Mouse (Mus musculus) liver, adult 2 months (tissue): ENCODE measurements at regions not wholly inside any gene's neighbourhood (a gene's known extent, or its start where the extent isn't known, plus 50 kb on each side); places are given as distances from the start of the nearest gene placed in this dataset.

ENCODE experiments used
- DNase-seq: peaks from one replicate; pipeline ENCODE4 v3.0.0-alpha.2; 2011; ENCODE audit warnings: low read depth, low spot score; ENCODE audit errors: extremely low read depth
- H3K27ac ChIP-seq: fragments of 200-500 bp; replicated peaks from 2 replicates; pipeline ENCODE4 v1.5.1; 2012; ENCODE audit warnings: low read depth, mild to moderate bottlenecking, control low read depth, inconsistent platforms, low read length; ENCODE audit not compliant: insufficient read depth
- H3K27me3 ChIP-seq: fragments of 200-500 bp; 2 replicates; pipeline ENCODE4 v1.6.1; 2012; ENCODE audit warnings: mild to moderate bottlenecking, moderate library complexity, low read length, inconsistent platforms; ENCODE audit not compliant: control insufficient read depth, insufficient read depth
- H3K36me3 ChIP-seq: fragments of 200-500 bp; 2 replicates; pipeline ENCODE4 v1.6.1; 2012; ENCODE audit warnings: low read length, inconsistent platforms; ENCODE audit not compliant: control insufficient read depth, insufficient read depth
- H3K4me1 ChIP-seq: fragments of 200-500 bp; 2 replicates; pipeline ENCODE4 v1.6.1; 2011; ENCODE audit warnings: low read length; ENCODE audit not compliant: control insufficient read depth, insufficient read depth
- H3K4me3 ChIP-seq: fragments of 200-500 bp; 2 replicates; pipeline ENCODE4 v1.5.1; 2011; ENCODE audit warnings: low read depth, mild to moderate bottlenecking, control low read depth, low read length, moderate library complexity; ENCODE audit not compliant: insufficient read depth
- H3K79me2 ChIP-seq: fragments of 200-500 bp; 2 replicates; pipeline ENCODE4 v1.6.1; 2012; ENCODE audit warnings: inconsistent platforms, mild to moderate bottlenecking, low read length, moderate library complexity; ENCODE audit not compliant: control insufficient read depth, insufficient read depth
- H3K9ac ChIP-seq: fragments of 200-500 bp; 2 replicates; pipeline ENCODE4 v1.6.1; 2012; ENCODE audit warnings: low read depth, mild to moderate bottlenecking, control low read depth, inconsistent platforms, low read length
- CTCF ChIP-seq: fragments of 200-500 bp; IDR thresholded peaks from 2 replicates; pipeline ENCODE4 v1.5.1; 2011; ENCODE audit warnings: low read depth, low read length, control low read depth
- POLR2A ChIP-seq: fragments of 200-500 bp; IDR thresholded peaks from 2 replicates; pipeline ENCODE4 v1.6.1; 2011; ENCODE audit warnings: low read length, control low read depth; ENCODE audit not compliant: insufficient read depth; ENCODE audit errors: extremely low read depth
- WGBS: fragments of 180-500 bp; shearing (Covaris S2); methylation state at CpG from one replicate; pipeline ENCODE4 v1.1.7; 2018; 5-methylcytosine and 5-hydroxymethylcytosine counted together

DNA sequence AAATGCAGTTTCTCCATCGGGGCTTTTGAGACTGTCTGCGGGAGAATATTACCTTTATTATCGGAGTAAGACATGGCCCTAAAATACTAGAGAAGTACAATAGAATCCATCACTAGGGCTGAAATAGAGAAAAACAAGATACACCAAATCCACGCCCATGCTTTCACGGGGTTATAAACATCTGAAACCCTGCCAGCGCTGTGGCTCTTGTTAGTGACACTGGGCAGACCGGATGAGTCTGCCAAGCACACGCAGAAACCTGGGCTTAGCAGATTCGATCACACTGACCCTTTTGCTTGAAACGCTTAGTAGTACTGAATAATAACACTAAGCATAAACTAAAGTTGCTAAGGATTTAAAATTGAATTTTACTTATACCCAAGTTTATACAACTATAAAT is 477.6 kb downstream of the Psat1 start:
- DNase-seq, result no peak
- no peak for TF ChIP-seq POLR2A
- TF ChIP-seq CTCF, result no peak
- 94% methylated on average over 10 of the region's 10 CpGs for WGBS
- no peak overlapping the region for H3K4me3 ChIP-seq
- peaks cover 2% of the 10 kb centered on the region; the same call in 1 of the 2 replicates for H3K27me3 ChIP-seq
- no peaks in the 10 kb centered on the region for H3K36me3 ChIP-seq
- H3K79me2 ChIP-seq, result no peaks in the 10 kb centered on the region
- no peak overlapping the region for H3K27ac ChIP-seq
- H3K9ac ChIP-seq, result no peak overlapping the region
- no peaks in the 10 kb centered on the region for H3K4me1 ChIP-seq

DNA sequence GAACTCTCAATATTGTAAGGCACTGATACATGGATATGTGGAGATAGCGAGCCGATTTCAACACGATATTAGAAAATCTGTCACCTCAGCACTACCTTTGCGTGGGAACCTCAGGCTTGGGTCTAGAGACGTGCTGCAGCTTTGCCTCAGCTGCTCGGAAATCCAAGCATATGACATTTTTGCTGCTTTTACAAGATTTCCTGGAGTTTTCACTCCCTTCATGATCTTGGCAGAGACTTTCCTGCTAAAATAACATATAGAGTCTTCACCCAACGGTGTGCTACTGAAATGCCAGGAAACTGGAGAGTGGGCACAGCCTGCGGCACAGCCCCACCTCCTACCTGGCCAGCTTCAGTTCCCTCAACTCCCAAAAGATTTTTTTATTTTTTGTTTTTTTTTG is 480.4 kb downstream of the Psat1 start:
- no peaks in the 10 kb centered on the region for H3K4me1 ChIP-seq
- H3K36me3 ChIP-seq, result no peaks in the 10 kb centered on the region
- H3K27me3 ChIP-seq, result peaks cover 2% of the 10 kb centered on the region; the same call in 1 of the 2 replicates
- TF ChIP-seq POLR2A (no peak), CTCF (no peak)
- no peak for DNase-seq
- no peak overlapping the region for H3K27ac ChIP-seq
- H3K9ac ChIP-seq, result no peak overlapping the region
- H3K79me2 ChIP-seq, result no peaks in the 10 kb centered on the region
- H3K4me3 ChIP-seq, result no peak overlapping the region
- WGBS, result 87% methylated on average over 8 of the region's 8 CpGs

DNA sequence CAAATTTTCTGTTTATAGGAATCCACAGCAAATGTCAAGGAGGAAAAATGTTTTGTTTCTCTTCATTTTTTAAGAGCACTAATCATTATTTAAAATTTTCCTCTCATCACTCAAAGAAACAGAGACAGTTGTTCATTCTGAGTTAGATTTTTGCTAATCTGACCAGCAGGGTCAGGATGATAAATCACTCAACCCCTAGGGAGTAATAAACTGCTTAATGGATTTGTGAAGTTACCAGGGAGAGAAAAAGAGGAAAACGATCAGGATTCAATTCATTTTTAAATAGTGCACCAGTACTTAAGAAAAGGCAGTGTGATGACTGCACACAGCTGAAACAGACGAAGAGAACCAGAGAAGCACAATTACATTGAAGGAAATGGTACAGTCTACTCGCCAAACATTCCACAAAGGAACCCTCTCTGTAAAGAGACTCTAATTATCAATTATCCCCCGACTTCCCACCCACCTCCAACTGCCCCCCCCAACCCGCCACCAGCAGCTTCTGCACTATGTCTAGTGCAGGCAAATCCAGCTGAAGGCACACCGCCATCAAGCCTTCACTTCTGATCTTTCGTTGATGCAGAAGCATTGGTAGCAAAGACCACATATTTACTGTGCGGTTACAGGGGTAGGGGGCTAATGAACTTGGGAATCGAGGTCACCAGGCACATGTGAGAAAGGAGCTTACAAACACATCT is 481.9 kb downstream of the Psat1 start:
- H3K4me3 ChIP-seq, result no peak overlapping the region
- no peak for DNase-seq
- no peak overlapping the region for H3K9ac ChIP-seq
- WGBS, result 55% methylated on average over 9 of the region's 9 CpGs
- no peaks in the 10 kb centered on the region for H3K79me2 ChIP-seq
- TF ChIP-seq CTCF (no peak), POLR2A (no peak)
- H3K4me1 ChIP-seq, result no peaks in the 10 kb centered on the region
- peaks cover 2% of the 10 kb centered on the region; the same call in 1 of the 2 replicates for H3K27me3 ChIP-seq
- H3K27ac ChIP-seq, result no peak overlapping the region
- no peaks in the 10 kb centered on the region for H3K36me3 ChIP-seq

DNA sequence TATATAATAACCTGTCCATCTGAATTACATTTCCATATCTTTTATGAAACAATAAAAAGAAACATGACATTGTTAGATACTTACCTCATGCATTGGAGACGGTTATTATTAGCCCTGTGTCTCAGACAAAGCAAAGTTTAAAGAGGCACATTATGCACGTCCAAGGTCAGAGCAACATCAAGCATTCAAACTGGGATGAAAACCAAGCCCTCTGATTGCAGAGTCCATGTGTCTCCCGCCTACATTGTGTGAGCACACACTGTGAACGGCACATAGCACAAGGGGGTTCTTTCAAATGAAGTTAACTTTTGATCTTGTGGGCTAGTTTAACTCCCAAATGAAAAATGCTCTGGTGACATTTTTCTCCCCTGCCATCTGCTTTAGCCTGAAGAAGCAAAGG is 489.3 kb downstream of the Psat1 start:
- Histone ChIP-seq H3K4me1 (no peaks in the 10 kb centered on the region), H3K36me3 (no peaks in the 10 kb centered on the region), H3K9ac (no peak overlapping the region), H3K27me3 (no peaks in the 10 kb centered on the region), H3K79me2 (no peaks in the 10 kb centered on the region), H3K4me3 (no peak overlapping the region), H3K27ac (no peak overlapping the region)
- TF ChIP-seq POLR2A (no peak), CTCF (no peak)
- DNase-seq, result no peak
- WGBS, result 49% methylated on average over 4 of the region's 4 CpGs

DNA sequence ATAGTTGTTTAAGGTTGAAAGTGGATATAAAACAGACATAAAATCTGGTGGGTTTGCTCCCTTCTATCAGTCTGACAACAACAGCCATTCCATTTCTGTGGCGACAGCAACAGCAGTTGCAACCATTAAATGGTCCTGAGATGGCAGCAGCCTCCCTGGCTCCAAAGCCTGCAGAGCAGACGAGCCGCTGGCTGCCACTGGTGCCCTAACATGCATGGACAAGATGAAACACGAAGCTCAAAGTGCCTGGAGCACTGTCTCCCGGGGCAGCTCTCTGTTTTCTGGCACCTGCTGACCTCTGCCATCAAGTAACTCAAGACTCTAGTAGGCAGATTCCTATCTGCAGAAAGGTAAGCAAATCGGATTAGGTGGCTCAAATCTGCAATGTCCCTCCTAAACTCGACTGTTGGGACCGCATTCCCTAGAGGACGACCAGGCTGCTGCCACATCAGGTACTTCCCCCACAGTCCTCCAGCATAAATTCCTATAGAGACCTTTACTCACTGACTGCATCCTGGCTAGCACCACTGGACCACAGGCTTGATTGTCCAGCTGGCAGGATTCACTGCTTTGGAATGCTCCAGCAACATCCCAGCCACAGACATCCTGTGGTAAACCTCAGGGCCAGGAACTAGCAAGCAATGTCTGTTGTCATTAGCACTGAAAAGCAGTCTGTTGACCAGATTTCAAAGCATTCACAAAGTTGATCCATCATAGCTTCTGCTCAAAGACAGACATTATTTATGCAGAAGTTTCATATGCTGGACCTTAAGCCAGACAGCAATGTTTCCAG is 490.0 kb downstream of the Psat1 start:
- no peaks in the 10 kb centered on the region for H3K79me2 ChIP-seq
- DNase-seq, result no peak
- no peaks in the 10 kb centered on the region for H3K4me1 ChIP-seq
- H3K36me3 ChIP-seq, result no peaks in the 10 kb centered on the region
- H3K27ac ChIP-seq, result no peak overlapping the region
- H3K4me3 ChIP-seq, result no peak overlapping the region
- no peaks in the 10 kb centered on the region for H3K27me3 ChIP-seq
- TF ChIP-seq POLR2A (no peak), CTCF (no peak)
- WGBS, result 35% methylated on average over 9 of the region's 9 CpGs
- H3K9ac ChIP-seq, result no peak overlapping the region

DNA sequence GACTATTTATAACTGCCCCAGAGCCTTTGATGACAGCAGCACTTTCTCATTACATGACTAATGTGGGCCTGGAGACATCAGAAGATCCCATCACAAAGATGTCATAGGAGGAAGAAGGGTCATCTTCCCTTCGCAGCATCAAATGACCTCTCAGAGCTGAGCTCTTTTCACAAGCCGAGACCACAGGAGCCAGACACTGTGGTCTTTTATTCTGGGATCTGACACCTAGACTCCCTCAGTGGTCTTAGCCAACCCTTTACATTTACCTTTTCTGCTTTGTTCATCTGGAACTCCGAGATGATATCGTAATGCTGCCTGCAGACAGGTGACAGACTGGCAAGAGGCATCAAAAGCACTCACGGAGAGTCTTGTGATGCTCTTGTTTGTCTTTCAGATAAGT is 498.1 kb downstream of the Psat1 start:
- TF ChIP-seq POLR2A (no peak), CTCF (no peak)
- Histone ChIP-seq H3K79me2 (no peaks in the 10 kb centered on the region), H3K4me3 (no peak overlapping the region), H3K9ac (no peak overlapping the region), H3K36me3 (no peaks in the 10 kb centered on the region), H3K27me3 (no peaks in the 10 kb centered on the region), H3K4me1 (no peaks in the 10 kb centered on the region), H3K27ac (no peak overlapping the region)
- no peak for DNase-seq
- 25% methylated on average over 5 of the region's 5 CpGs for WGBS
